Mouse (Mus musculus): ENCODE results near the gene St5.

DNA sequence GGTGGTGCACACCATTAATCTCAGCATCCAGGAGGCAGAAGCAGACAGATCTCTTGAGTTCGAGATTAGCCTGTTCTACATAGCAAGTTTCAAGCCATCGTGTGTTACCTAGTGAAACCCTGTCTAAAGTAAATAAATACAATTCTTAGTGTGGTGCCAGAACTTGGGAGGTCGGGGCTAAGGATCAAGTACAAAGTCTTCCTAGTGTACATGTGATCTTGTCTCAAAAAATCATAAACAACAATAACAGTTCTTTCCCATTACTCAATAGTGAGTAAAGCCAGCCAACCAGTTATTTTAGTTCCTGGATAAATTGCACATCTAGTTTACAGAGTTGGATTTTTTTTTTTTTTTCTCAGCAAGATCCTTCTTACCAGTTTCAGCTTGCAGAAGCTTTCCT lies 1.1 kb upstream of the St5 start:
- TF ChIP-seq CTCF (conservative IDR thresholded peaks at IDR 0.05; ENCODE audit: insufficient read depth, insufficient read length, low read depth, low read length) (no peak), POLR2A (IDR thresholded peaks at IDR 0.05; ENCODE audit: low read depth, low read length) (no peak)

Data from kidney, adult 2 months (tissue).